Mouse (Mus musculus) large intestine, adult 2 months (tissue): Measurements from ENCODE around the gene Gabrb1. TPM values are rescaled to one million over a fixed set of nuclear protein-coding genes. Genes with fewer than 3 reads are reported as not detected.

Experiments
- DNase-seq: peaks from one replicate; pipeline ENCODE4 v3.0.0-alpha.2; 2012; ENCODE audit warnings: low read depth, low spot score
- WGBS: fragments of 180-500 bp; shearing (Covaris S2); methylation state at CpG from one replicate; pipeline ENCODE4 v1.1.7; 2018; 5-methylcytosine and 5-hydroxymethylcytosine counted together
- polyA plus RNA-seq: library from polyadenylated mRNA; depleted of rRNA; stranded (reverse); fragments of >200 nt; gene quantifications from 2 replicates; pipeline ENCODE4 v1.2.3, GENCODE M21; 2012; rRNA removed

Gabrb1 gene
- polyA plus RNA-seq = not detected in 2 replicates

GRCm38 (mm10) chr5:71657482-71658114 is at the start of gene Gabrb1:
TSS of gene Gabrb1 (plus strand) at chr5:71658113.
- DNase-seq = no peak
- WGBS = 1% methylated on average over 49 of the region's 49 CpGs

GRCm38 (mm10) chr5:71608735-71609134 is 49.2 kb upstream of the Gabrb1 start:
- WGBS = 70% methylated on average over 1 of the region's 1 CpGs
- DNase-seq = no peak

- whole genome bisulfite sequencing = 93% methylated on average over 1 of the region's 1 CpGs
- DNase-seq = no peak
Observed at GRCm38 (mm10) chr5:71614311-71614710, 43.6 kb upstream of the Gabrb1 start.

- 49% methylated on average over 4 of the region's 4 CpGs for WGBS
- no peak for DNase-seq
Observed at GRCm38 (mm10) chr5:71616734-71617133, 41.2 kb upstream of the Gabrb1 start.

GRCm38 (mm10) chr5:71627820-71628219 is 30.1 kb upstream of the Gabrb1 start:
- DNase-seq = no peak
- 80% methylated on average over 3 of the region's 3 CpGs for WGBS

GRCm38 (mm10) chr5:71639804-71640203 is 18.1 kb upstream of the Gabrb1 start:
- WGBS = 76% methylated on average over 10 of the region's 10 CpGs
- no peak for DNase-seq

GRCm38 (mm10) chr5:71648108-71648507 is 9.8 kb upstream of the Gabrb1 start:
- DNase-seq = no peak
- WGBS = 77% methylated on average over 2 of the region's 2 CpGs

GRCm38 (mm10) chr5:71654056-71654455 is 3.9 kb upstream of the Gabrb1 start:
- WGBS = 71% methylated on average over 5 of the region's 5 CpGs
- no peak for DNase-seq

GRCm38 (mm10) chr5:71656771-71657170 is 1.1 kb upstream of the Gabrb1 start:
- 15% methylated on average over 10 of the region's 10 CpGs for WGBS
- no peak for DNase-seq

- no peak for DNase-seq
- 1% methylated on average over 15 of the region's 15 CpGs for WGBS
Observed at GRCm38 (mm10) chr5:71658115-71658497, 193 bp downstream of the Gabrb1 start, which contains the start of gene Gabra4. TSS of gene Gabra4 (minus strand) at chr5:71658308.

GRCm38 (mm10) chr5:71665593-71665992 is 7.7 kb downstream of the Gabrb1 start:
- WGBS = 39% methylated on average over 4 of the region's 4 CpGs
- no peak for DNase-seq

GRCm38 (mm10) chr5:71699696-71700467 is 42.0 kb downstream of the Gabrb1 start:
- 3% methylated on average over 19 of the region's 19 CpGs for WGBS
- no peak for DNase-seq

- no peak for DNase-seq
- WGBS = 3% methylated on average over 46 of the region's 46 CpGs
Observed at GRCm38 (mm10) chr5:71700468-71701272, 42.8 kb downstream of the Gabrb1 start.

- WGBS = 4% methylated on average over 6 of the region's 6 CpGs
- no peak for DNase-seq
Observed at GRCm38 (mm10) chr5:71701273-71701614, 43.3 kb downstream of the Gabrb1 start.

GRCm38 (mm10) chr5:71732931-71733792 is 75.2 kb downstream of the Gabrb1 start:
- WGBS = 76% methylated on average over 8 of the region's 8 CpGs
- no peak for DNase-seq

- DNase-seq = no peak
- whole genome bisulfite sequencing = 71% methylated on average over 2 of the region's 2 CpGs
Observed at GRCm38 (mm10) chr5:71747411-71747810, 89.5 kb downstream of the Gabrb1 start.

- DNase-seq = no peak
- WGBS = 73% methylated on average over 5 of the region's 5 CpGs
Observed at GRCm38 (mm10) chr5:71753966-71754365, 96.1 kb downstream of the Gabrb1 start.

- WGBS = 91% methylated on average over 6 of the region's 6 CpGs
- DNase-seq = no peak
Observed at GRCm38 (mm10) chr5:71761105-71761504, 103.2 kb downstream of the Gabrb1 start.

GRCm38 (mm10) chr5:71781514-71782179 is 123.7 kb downstream of the Gabrb1 start:
- DNase-seq = no peak
- 81% methylated on average over 2 of the region's 2 CpGs for WGBS
